Mouse (Mus musculus): ENCODE results near the gene Rdh1. TPM values are rescaled to one million over a fixed set of nuclear protein-coding genes. Genes with fewer than 3 reads are reported as not detected.

The Rdh1 gene
- 1 to 10 TPM; 1.3 to 1.9 TPM for total RNA-seq (2021)
- long read RNA-seq, experiment 1 = 0 reads
- long read RNA-seq, experiment 2, partial matches to known transcripts = 0 of 1 reads
- long read RNA-seq, experiment 2, other reads (novel, unspliced or antisense) = 0 of 1 reads

DNA sequence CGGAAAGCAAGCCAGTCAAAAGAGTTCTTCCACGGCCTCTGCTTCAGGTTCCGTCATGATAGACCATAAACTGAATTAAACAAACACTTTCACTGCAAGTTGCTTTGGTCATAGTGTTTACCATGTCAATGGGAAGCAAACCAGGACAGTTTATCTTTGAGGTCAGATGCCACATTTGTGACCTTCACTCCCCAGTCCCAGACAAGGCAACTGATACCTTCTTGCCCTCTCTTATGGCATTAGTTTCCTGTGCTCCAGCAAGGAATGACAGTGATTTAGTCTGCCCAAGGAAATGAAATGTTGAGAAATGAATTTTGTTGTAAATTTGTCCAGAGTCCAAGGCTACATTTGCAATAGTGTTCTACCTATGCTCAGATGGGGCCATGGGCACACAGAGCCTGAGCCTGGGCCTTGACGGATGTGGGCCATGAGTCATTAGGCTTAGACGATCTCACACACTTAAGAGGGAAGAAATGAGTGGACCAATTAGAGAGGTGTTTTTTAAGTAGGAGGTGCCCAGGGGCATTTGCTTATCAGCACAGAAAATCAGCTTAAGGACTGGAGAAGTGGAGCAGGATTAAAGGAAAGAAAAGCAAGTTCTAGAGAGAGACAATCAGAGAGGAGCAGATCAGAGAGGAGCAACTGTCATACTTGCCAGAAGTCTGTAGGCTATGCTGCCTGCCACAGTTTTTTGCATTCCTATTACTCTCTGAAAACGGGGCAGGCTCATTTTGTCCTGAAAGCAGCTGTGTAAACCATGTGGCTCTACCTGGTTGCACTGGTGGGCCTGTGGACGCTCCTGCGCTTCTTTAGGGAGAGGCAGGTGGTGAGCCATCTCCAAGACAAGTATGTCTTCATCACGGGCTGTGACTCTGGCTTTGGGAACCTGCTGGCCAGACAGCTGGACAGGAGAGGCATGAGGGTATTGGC, at the start of gene Rdh1, which contains the start of gene Rdh16f1:
Rdh1 (plus strand) TSS at position 541 of the 930 bp plus-strand sequence.
Rdh16f1 (plus strand) TSS at position 607 of the 930 bp plus-strand sequence.
- no peak for DNase-seq (ENCODE audit: low spot score in 2 of 2)

DNA sequence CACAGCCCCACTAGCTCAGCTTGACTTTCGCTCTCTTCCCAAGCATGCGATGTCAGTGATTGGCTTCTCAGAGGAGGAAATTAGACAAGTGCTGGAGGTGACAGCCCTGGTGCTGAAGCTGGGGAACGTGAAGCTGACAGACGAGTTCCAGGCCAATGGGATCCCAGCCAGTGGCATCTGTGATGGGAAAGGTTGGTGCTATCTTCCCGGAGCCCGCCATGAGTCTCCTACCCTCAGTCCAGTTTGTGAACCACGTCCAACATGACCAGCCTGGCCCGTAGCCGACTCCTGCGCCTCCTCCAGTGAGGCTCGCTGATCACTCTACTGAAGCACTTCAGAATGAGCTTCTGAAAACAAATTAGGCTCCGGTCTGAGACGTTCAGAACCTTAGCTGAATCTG, 49.2 kb upstream of the Rdh1 start:
- no peak for DNase-seq (ENCODE audit: low spot score in 2 of 2)

DNA sequence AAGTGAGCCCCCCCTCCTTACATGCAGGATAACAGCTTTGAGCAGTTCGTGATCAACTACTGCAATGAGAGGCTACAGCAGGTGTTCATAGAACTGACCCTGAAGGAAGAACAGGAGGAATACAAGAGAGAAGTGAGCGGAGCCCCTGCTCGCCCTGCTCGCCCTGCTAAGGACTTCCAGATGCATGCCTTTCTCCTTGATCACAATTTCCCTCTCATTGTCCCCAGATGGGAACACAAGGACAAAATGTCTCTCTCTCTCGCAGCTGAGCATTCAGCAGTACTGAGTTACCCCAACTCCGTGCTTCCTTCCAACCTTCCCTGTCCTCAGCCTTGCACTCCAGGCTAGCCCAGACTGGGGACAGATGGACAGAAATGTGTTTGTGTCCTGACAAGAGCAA, 46.8 kb upstream of the Rdh1 start:
- no peak for DNase-seq (ENCODE audit: low spot score in 2 of 2)

DNA sequence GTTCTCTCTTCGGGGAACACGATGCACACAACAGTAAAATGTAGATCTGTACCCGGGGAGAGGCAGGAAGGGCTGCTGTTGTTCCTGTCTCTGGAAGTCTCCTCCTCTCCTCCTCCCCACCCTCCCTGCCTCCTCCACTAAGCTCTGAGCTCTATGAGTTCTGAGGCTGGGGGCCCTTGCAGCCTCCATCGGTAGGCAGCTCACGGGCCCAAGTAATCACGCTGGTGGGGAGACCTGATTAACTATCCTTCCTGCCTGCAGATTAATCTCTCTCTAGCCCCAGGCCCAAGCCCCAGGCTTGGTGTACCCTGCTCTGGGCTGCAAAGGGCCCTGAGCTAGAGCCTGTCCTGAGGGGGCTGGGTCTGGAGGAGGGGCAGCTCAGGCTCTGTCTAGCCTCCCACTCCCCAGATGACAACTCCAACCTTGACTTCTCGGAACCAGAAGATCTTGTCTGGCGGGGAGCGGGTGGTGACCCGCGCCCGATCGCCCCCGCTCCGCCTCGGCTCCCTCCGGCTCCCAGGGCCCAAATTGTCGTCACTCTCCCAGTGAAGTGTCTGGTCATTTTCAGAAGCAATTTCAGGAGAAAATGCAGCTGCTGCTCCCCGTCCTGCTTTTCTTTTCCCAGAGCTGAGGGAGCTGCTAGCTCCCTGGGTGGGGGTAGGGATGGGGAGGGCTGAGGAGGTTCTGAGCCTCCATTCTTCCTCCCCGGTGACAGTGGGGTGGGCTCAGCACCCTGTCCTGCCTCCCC, 37.7 kb upstream of the Rdh1 start:
- DNase-seq (ENCODE audit: low spot score in 2 of 2) = no peak

DNA sequence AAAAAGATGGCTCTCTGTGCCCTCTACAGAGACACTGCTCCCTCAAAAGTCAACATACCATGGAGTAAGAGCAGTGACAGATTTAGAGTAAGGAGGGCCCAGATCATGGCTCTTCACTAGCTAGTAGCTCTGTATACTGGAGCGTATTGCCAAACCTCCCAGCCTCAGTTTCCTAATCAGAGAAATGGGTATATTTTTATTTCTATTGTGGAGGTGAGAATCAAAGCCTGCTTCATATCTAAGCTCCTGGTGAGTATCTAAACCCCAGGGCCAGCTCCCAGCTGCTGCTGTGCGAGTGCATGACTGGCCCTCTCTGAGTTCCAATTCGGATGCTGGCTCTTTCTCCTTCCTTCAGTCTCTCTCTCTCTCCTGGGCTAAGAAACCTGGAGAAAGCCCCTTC, 35.3 kb upstream of the Rdh1 start, which contains the start of gene Tac2:
Tac2 (plus strand) TSS at position 301 of the 400 bp plus-strand sequence.
- DNase-seq (ENCODE audit: low spot score in 2 of 2) = no peak

DNA sequence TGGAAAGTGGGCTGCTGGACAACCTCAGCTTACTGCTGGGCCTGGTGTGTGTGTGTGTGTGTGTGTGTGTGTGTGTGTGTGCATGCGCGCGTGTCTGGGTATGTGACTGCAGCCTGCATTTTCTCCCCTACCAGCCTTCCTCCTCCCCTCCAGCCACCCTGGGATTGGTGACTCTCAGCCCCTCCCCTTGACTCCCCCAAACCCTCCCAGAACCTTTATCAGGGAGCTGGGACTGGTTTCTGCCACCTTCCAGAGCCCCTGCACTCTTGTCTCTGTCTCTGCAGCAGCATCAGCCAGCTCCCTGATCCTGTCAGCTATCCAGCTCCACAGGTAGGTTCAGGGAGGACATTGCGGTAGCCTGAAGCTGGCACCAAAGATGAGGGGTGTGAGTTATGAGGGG, 34.4 kb upstream of the Rdh1 start:
- DNase-seq (ENCODE audit: low spot score in 2 of 2) = no peak

DNA sequence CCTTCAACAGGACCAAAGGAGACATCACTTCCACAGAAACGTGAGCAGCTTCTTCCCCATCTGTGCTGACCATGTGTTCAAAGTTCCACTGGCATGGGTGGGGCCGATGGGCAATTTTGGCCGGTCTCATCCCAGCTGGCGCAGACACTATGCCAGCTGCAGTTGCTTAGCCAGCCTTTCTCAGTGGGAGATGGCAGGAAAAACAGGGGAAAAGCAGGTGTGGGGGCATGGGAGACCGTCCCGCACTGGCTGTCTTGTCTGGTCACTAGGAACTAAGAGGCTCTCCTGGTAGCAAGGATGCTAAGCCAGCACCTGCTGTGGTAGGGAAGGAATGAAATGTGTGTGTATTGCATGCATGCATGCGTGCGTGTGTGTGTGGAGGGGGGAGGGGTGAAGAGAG, 31.1 kb upstream of the Rdh1 start:
- DNase-seq (ENCODE audit: low spot score in 2 of 2) = no peak

DNA sequence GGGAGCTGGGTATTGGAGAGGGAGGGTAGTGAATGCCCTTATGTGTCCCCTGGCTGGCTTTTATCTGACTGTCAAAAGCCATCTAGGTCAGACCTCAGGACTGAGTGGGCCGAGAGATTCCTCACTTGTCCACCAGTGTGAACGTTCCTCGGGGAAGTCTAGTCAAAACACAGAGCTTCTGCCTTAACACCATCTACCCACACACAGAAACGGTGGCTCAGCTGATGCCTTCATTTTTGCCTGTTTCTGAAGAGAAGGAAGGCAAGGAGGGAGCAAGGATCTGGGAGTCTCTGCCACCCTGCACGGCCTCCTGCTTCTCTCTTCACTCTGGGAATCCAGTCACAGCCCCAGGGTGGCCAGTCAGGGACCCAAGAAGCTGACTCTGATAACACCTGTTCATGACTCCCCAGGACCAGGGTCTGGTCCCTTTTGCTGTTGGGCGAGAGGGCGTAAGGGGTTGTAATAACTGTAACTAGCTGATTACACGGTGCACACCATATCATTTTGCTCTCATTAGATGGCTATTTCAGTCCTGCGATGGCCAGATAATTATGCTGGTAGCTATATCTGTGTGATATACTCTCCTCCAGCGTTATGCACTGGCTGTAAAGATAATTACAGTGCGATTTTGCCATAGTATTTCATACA, 29.1 kb upstream of the Rdh1 start:
- DNase-seq (ENCODE audit: low spot score in 2 of 2) = no peak

DNA sequence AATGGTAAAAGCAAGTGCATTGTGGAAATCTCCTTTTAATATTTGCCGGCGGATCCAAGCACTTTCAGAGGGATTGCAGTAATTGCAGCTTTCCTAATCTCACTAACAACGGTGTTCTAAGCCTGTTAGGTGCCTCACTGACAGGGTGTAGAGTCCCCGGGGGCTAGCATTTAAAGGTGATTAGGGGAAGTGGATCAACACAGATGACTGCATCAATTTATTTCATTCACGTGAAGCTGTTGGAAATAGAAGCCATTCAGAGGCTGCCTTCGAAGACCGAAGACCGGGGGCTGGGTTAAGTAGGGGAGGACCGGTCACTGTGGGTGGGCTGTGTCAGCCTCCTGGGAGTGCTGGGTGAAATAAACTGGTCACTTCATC, 28.6 kb upstream of the Rdh1 start:
- DNase-seq (ENCODE audit: low spot score in 2 of 2) = no peak

DNA sequence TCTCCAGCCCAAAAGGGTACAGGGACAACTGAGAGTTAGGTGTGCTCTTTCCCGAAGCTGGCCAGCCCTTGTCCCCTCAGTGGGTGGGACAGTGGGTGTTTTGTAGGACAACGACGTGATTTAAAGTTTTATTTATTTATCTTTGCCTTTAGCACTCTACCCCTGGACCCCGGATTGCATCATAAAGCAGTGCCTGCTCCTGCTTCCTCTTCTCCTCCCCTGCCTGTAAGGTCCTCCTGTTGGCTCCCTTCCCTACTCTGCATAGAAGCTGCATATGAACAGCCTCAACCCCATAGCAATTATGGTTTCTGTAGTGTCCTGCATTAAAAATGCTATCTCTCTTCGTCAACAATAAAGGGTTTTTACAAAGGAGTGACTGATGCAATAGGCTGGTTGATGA, 28.1 kb upstream of the Rdh1 start:
- DNase-seq (ENCODE audit: low spot score in 2 of 2) = no peak

DNA sequence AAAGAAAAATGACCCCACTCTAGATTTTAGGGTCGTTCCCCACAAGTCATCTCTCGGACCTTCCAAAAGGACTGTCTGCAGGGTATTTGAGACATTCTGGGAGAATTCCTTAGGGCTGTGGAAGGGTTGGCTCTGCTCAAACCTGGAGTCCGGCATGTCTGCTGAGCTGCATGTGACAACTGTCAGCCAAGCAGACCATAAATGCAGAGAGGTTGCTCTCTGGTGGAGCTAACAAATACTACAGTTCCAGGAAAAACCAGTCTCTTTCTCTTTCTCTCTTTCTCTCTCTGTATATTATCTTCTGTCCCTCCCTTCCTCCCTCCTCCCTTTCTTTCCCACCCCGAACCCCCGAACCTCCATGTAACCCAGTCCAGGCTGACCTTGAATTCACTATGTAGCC, 25.1 kb upstream of the Rdh1 start:
- DNase-seq (ENCODE audit: low spot score in 2 of 2) = no peak

DNA sequence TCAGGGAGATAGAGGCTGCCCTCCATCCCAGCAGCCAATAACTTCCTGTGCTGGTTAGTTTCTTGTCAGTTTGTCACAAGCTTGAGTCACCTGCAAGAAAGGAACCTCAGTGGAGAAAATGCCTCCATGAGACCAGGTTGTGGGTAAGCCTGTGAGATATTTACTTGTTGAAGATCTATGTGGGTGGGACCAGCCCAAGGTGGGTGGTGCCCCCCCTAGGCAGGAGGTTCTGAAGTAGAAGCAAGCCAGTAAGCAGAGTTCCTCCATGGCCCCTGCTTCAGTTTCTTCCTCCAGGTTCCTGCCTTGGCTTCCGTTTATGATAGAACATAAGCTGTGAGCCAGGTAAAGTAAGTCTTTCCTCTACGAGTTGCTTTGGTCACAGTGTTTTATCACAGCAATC, 23.3 kb upstream of the Rdh1 start:
- no peak for DNase-seq (ENCODE audit: low spot score in 2 of 2)

DNA sequence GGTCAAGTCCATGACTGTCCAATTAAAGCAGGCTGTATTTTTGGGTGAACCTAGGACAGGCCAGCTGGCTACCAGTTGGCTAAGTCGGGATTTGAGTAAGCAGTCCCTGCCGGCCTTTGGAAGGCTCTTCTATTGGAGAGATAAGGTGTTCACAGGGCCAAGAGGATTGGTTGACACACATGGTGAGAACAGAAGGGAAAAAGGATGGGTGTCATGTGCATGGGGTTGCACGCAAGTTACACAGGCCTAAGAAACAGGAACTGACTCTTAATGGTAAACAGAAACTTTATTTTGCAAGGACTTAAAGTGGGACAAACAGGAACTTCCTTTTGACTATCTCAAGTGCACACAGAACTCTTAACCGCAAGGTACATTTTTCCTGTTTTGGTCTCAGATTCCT, 22.6 kb upstream of the Rdh1 start:
- no peak for DNase-seq (ENCODE audit: low spot score in 2 of 2)

DNA sequence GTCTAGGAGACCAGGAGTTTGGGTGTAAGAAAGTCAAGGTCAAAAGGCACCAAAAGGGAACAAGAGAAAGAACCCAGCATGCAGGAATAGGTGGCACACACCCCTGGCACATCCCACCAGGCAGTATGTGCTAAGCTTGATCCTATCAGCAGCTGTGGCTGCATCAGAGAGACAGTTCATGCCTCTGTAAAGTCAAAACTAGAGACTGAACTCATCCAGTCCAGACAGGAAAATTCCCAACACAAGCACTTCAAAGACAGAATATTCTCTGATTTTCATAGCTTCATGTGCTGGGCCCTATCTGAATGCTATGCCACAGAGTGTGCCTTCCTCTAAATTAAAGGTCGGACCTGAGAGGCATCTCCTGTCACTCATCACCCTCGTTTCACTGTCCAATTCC, 22.0 kb upstream of the Rdh1 start:
- no peak for DNase-seq (ENCODE audit: low spot score in 2 of 2)

DNA sequence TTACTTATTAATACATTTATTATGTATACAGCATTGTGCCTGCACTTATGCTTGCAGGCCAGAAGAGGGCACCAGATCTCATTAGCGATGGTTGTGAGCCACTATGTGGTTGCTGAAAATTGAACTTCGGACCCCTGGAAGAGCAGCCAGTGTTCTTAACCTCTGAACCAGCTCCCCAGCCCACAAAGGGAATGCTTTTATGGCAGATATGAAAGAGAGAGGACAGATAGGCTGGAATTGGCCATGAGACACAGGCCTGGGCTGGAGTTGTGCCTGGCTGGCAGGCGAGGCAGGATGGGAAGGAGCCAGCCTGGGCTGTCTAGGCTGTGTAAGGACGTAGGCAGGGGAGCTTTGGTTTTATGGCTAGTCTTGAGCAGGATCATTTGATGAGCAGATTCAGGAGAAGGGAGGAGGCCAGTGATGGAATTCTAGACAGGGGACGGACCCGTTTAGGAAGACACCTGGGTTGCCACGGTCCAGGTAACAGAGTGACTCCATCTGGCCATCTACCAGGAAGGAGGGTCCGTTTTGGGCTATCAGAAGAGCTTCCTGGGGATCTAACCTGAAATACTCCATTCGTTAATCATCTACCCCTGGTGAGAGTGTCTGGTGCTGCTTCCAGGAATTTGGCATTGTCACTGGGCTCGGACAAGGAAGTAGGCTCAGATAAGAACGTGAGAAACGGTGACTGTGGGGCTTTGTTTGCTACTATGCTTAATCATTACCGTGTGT, 21.2 kb upstream of the Rdh1 start:
- no peak for DNase-seq (ENCODE audit: low spot score in 2 of 2)

DNA sequence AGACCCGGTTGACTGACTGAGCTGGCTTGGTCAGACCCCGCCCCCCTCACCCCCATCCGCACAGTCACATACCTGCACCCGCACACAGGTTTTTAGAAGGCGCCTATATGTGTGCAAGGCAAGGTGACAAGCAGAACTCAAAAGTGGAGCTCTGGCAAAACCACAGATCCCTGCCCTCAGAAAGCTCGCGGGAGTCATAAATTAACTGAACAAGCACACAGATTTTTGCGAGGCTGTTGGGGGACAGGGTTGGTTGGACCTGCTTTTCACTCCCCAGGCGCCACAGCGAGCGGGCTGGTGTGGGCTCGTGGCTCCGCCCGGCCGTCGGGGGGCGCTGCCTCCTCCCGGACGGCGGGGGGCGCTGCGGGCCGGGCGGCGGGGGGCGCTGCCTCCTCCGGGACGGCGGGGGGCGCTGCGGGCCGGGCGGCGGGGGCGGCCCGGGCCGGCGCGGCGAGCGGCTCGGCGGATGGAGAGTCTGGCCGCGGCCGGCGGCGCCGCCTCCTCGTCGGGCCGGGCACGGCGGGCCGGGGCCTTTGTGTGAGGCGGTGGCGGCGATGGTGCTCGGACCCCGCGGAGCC, 20.3 kb upstream of the Rdh1 start, which contains the start of gene Zbtb39:
Zbtb39 (plus strand) TSS at position 456 of the 578 bp plus-strand sequence.
- peak; percentile 69 to 80 for DNase-seq (ENCODE audit: low spot score in 2 of 2)

DNA sequence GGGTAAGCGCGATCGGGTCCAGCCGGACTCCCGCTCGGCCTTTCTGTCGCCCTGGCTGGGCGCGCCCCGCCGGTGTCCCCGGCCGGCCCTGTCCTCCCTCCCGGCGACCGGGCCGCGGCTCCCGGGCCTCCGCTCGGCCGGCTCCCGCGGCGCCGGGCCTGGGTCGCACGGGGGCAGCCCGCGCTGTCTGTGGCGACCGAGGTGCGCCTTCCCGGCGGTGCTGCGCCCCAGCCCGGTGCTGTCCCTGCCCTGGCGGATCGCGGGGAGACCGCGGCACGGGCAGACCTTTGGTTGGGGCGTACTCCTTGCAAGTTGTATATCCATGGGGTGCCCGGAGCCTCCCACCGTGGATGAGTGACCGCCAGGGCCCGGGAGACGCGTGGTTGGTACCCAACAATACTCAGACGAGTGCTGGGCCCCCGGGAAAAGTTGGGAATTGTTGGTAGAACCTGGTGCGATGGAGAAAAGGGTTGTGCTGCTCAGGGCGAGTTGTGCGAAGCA, 19.8 kb upstream of the Rdh1 start:
- DNase-seq (ENCODE audit: low spot score in 2 of 2) = peak in 1 of 2 experiments; percentile 28

DNA sequence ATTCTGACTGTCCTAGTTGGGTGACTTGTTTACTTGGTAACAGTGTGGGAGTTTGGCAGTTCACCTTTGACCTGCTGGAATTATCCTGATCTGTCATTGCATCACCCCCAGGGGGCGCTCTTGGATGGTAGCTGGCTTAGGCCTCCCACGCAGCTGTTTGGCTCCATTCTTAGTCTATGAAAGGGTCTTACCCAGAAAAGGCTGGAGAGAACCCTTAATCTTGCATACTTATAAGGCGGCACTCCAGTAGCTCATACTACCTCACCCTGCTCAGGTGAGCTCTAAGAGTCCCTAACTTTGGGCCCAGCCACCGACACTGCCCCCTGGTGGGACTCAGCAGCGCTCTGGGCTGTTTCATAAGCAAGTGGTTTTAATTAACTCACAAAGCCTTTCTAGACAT, 14.9 kb upstream of the Rdh1 start:
- peak; percentile 33 to 41 for DNase-seq (ENCODE audit: low spot score in 2 of 2)

DNA sequence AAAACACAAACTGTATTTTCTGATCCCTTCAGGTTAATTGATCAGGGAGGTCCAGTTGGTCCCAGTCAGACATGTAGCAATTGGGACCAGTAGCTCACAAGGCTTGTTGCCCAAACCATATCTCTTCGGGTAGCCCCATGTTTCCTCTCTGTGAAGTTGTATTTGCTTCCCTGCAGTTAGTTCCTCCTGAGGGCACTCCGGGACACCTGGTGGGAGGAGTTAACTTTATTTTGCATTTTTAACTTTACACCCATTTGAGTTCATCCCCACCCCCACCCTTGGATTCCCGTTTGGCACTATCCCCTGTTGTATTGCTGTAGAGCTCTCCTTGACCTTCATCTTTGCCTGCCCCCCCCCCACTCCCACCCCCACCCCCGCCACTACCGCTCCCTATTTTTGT, 13.6 kb upstream of the Rdh1 start:
- DNase-seq (ENCODE audit: low spot score in 2 of 2) = no peak

DNA sequence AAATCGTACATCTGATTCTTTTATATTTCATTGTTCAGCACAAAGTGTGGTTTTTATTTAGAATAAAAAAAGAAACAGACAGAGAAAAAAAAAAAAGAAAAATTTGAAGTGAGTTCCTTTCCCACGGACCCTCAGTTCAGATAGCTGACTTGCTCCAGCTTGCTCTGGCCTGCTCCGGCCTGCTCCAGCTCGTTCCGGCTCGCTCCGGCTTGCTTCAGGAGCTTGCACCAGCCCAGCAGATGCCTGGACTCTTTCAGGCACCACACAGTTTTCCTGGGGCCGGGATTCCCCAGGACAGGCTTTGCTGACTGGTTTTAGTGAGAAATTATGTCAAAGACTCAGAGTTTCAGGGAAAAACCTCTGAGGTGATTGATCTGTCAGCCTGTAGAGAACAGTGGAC, 12.3 kb upstream of the Rdh1 start:
- no peak for DNase-seq (ENCODE audit: low spot score in 2 of 2)

Data from adrenal gland, postnatal 4 days (tissue).